Mouse (Mus musculus) G1E (cell line): ENCODE measurements at regions not wholly inside any gene's neighbourhood (a gene's known extent, or its start where the extent isn't known, plus 50 kb on each side); places are given as distances from the start of the nearest gene placed in this dataset.

Experiments used
- ATAC-seq: 2 replicates; pipeline ENCODE4 v1.8.0; 2016; ENCODE audit warnings: mild to moderate bottlenecking; ENCODE audit not compliant: insufficient number of reproducible peaks, poor library complexity, low FRiP score, severe bottlenecking; ENCODE audit errors: extremely low read depth
- DNase-seq: peaks from one replicate; pipeline ENCODE4 v3.0.0; 2012; ENCODE audit warnings: low spot score
- H3K27me3 ChIP-seq: 2 replicates; pipeline ENCODE4 v1.6.1; 2012; ENCODE audit warnings: mild to moderate bottlenecking, low read length, inconsistent platforms; ENCODE audit not compliant: insufficient read depth
- H3K36me3 ChIP-seq: replicated peaks from 2 replicates; pipeline ENCODE3; 2012; ENCODE audit warnings: mild to moderate bottlenecking, inconsistent platforms
- H3K4me1 ChIP-seq: 2 replicates; pipeline ENCODE4 v1.6.1; 2012; ENCODE audit warnings: low read depth, low read length, inconsistent platforms, mixed read lengths; ENCODE audit not compliant: insufficient read depth
- H3K4me3 ChIP-seq: 2 replicates; pipeline ENCODE4 v1.5.1; 2012; ENCODE audit warnings: low read depth, mild to moderate bottlenecking, inconsistent platforms, low read length, moderate library complexity, mixed read lengths
- H3K9me3 ChIP-seq: replicated peaks from 2 replicates; pipeline ENCODE4 v1.6.1; 2012; ENCODE audit warnings: inconsistent platforms
- CTCF ChIP-seq: IDR thresholded peaks from 2 replicates; pipeline ENCODE4 v1.5.1; 2012; ENCODE audit warnings: low read depth, low read length, inconsistent platforms, mixed read lengths
- GATA1 ChIP-seq: IDR thresholded peaks from 2 replicates; pipeline ENCODE4 v1.6.1; 2012; ENCODE audit warnings: borderline replicate concordance, low read length, inconsistent platforms, mixed read lengths
- GATA2 ChIP-seq: IDR thresholded peaks from 2 replicates; pipeline ENCODE4 v1.6.1; 2012; ENCODE audit warnings: low read depth, low read length, inconsistent platforms, borderline replicate concordance
- POLR2AphosphoS5 ChIP-seq: IDR thresholded peaks from 2 replicates; pipeline ENCODE4 v1.6.1; 2012; ENCODE audit warnings: low read depth, low read length, inconsistent platforms; ENCODE audit not compliant: insufficient replicate concordance
- TAL1 ChIP-seq: conservative IDR thresholded peaks from 2 replicates; pipeline ENCODE4 v1.6.1; 2012; ENCODE audit warnings: low read depth, low read length, inconsistent platforms, mixed read lengths

DNA sequence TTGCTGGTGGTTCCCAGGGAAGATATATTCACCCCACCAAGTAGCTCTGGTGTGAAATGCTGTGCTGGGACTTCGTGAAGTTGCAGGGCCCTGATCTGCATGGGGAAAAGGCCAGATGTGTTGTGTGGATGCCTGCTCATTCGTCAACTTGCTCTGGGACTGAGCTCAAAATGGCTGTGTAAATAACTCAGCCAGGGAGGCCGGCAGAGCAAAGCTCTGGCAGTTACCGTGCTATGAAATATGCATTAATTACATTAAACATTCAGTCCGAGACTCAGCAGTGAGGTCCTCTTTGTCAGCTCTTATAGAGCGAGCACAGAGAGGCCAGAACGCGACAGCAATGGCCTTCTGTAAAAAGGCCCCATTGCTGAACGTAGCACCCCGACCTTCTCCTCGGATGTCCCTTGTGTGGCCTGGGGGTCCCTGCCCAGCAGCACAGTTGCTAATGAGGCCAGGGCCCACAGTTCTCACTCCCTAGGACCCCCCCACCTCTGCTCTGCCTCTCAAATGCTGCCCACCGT lies 287.1 kb upstream of the Prox1 start:
- TF ChIP-seq CTCF (no peak), POLR2AphosphoS5 (no peak), GATA2 (no peak), TAL1 (no peak), GATA1 (no peak)
- Histone ChIP-seq H3K36me3 (no peaks in the 10 kb centered on the region), H3K4me3 (no peak overlapping the region; the same call in 1 of the 2 replicates), H3K27me3 (no peaks in the 10 kb centered on the region), H3K9me3 (peaks cover 70% of the 10 kb centered on the region), H3K4me1 (no peaks in the 10 kb centered on the region)
- ATAC-seq, result no peak
- DNase-seq, result no peak

- peaks cover 74% of the 10 kb centered on the region for H3K9me3 ChIP-seq
- no peak overlapping the region for H3K4me3 ChIP-seq
- H3K27me3 ChIP-seq, result no peaks in the 10 kb centered on the region
- DNase-seq (no peak), ATAC-seq (no peak)
- H3K36me3 ChIP-seq, result no peaks in the 10 kb centered on the region
- no peaks in the 10 kb centered on the region for H3K4me1 ChIP-seq
- TF ChIP-seq CTCF (no peak), POLR2AphosphoS5 (no peak), GATA1 (no peak), GATA2 (no peak)
Measured at GRCm38 (mm10) chr1:190453549-190453948, 283.0 kb upstream of the Prox1 start.

DNA sequence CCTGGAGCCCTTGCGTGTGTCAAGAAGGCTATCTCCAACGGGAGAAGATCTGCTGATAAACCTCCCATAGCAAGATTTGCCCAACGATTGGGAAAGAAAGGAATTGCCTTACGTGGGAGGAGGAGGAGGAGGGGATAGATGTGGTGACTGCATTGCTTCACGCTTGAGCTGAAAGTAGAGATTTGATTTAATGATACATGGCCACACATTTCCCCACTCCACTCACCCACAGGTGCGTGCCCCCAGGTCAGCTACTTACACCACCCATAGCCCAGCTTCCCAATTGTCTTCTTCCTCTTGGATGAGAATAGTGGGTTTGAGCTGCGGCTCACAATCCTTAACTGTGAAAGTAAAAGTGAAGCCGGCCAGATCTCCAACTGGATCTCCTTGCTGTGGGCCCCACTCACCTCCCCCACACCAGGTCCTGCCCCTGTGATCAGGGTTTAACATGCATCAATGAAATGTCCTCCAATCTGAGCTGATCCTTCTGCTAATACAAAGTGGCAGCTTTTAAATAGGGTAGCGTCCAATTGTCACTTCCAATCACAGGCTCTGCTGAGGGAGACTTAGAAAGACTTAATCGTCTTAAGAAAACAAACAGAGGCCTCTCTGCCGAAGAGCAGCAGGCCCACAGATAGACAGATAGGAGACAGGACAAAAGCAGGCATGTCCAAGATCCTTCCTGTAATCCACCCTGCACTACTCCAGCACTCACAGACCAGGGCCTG lies 281.8 kb upstream of the Prox1 start:
- ATAC-seq (no peak), DNase-seq (no peak)
- Histone ChIP-seq H3K36me3 (no peaks in the 10 kb centered on the region), H3K4me3 (no peak overlapping the region), H3K9me3 (peaks cover 73% of the 10 kb centered on the region), H3K4me1 (no peaks in the 10 kb centered on the region), H3K27me3 (no peaks in the 10 kb centered on the region)
- no peak for TF ChIP-seq GATA2
- TF ChIP-seq CTCF, result no peak
- no peak for TF ChIP-seq POLR2AphosphoS5
- TF ChIP-seq TAL1, result no peak
- TF ChIP-seq GATA1, result no peak

- no peaks in the 10 kb centered on the region for H3K27me3 ChIP-seq
- no peak for DNase-seq
- TF ChIP-seq GATA2, result no peak
- no peak for TF ChIP-seq POLR2AphosphoS5
- TF ChIP-seq CTCF, result no peak
- TF ChIP-seq GATA1, result no peak
- no peak for TF ChIP-seq TAL1
- no peaks in the 10 kb centered on the region for H3K4me1 ChIP-seq
- peaks cover 73% of the 10 kb centered on the region for H3K9me3 ChIP-seq
- no peak for ATAC-seq
- no peak overlapping the region for H3K4me3 ChIP-seq
- H3K36me3 ChIP-seq, result no peaks in the 10 kb centered on the region
Measured at GRCm38 (mm10) chr1:190448263-190448662, 277.7 kb upstream of the Prox1 start.

DNA sequence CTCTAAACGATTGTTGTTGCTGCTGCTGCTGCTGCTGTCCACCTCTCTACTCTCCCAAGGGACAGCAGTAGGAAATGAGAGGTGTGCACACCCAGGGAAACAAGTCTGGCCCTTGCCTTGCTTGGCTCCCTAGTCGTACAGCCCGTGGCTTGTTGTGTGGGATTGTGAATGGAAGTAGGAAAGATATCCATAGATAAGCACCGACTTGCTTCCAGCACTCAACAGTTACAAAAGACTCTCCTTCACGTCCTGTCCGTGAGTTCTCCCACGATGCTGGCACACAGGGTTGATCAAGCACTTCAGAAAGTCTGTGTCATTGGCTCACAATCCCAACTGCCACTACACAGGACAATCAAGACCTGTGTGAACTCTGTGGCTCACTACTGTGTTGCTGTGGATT lies 276.7 kb upstream of the Prox1 start:
- peaks cover 71% of the 10 kb centered on the region for H3K9me3 ChIP-seq
- no peaks in the 10 kb centered on the region for H3K27me3 ChIP-seq
- H3K36me3 ChIP-seq, result no peaks in the 10 kb centered on the region
- no peaks in the 10 kb centered on the region for H3K4me1 ChIP-seq
- TF ChIP-seq TAL1 (no peak), GATA2 (no peak), GATA1 (no peak), POLR2AphosphoS5 (no peak), CTCF (no peak)
- H3K4me3 ChIP-seq, result no peak overlapping the region
- DNase-seq (no peak), ATAC-seq (no peak)

GRCm38 (mm10) chr1:190446676-190447075 lies 276.2 kb upstream of the Prox1 start:
- H3K4me1 ChIP-seq, result no peaks in the 10 kb centered on the region
- ATAC-seq (no peak), DNase-seq (no peak)

More at GRCm38 (mm10) chr1:190446676-190447075, 276.2 kb upstream of the Prox1 start:
- Histone ChIP-seq H3K27me3 (no peaks in the 10 kb centered on the region), H3K9me3 (peaks cover 70% of the 10 kb centered on the region), H3K4me3 (no peak overlapping the region), H3K36me3 (no peaks in the 10 kb centered on the region)
- TF ChIP-seq POLR2AphosphoS5 (no peak), TAL1 (no peak), CTCF (no peak), GATA2 (no peak), GATA1 (no peak)
